Mouse (Mus musculus) adrenal gland (tissue): Measurements from ENCODE around the gene Il31.

Experiments used
- microRNA-seq, 2 experiments: library from miRNA; unstranded; fragments of <30 nt; microRNA quantifications; one replicate each; pipeline ENCODE4; 2019

Gene Il31

Small RNA genes lying within 50 kb of the gene (microRNA-seq; reads per million reads assigned to microRNA genes)
- 1.5 to 1.7 reads per million in 2 experiments for gene Mir7647
